Mouse (Mus musculus): Measurements from ENCODE around the gene Kcnk1.

DNA sequence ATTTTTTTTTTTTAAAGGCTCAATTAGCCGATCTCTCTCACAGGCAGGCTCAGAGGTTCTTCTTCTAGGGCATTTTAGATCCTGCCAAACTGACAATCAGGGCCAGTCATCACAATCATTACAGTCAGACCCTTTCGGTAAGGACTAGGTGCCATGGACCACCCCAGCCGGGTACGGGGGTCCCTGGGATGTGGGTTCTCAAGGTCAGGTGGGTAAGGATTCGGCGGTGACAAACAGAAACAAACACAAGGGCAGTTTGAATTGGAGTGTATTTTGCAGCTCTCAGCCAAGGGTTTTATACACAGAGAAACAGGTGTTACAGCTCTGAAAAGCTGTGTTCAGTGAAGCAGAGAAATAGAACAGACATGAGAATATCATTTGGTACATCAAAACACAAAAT lies 8.6 kb downstream of the Kcnk1 start:
- no peak for TF ChIP-seq POLR2A (IDR thresholded peaks at IDR 0.05; ENCODE audit: borderline replicate concordance, insufficient read depth, low read length)
- TF ChIP-seq CTCF (IDR thresholded peaks at IDR 0.05; ENCODE audit: borderline replicate concordance, insufficient read depth, low read depth, low read length), result no peak
